Mouse (Mus musculus) right cerebral cortex, postnatal 14 days (tissue): ENCODE data around the gene Casp8.
"Not testable (repeated sequence)": the region's sequence is repeated elsewhere in the genome, so short reads cannot be mapped to it uniquely, and the experiment has no call there.

Source experiments
- DNase-seq: peaks from one replicate; pipeline ENCODE4 v3.0.0; 2022

Gene Casp8

GRCm38 (mm10) chr1:58801558-58802285, 6.5 kb downstream of the Casp8 start:
- DNase-seq: no peak

- DNase-seq: peak; percentile 33
Observed at GRCm38 (mm10) chr1:58802322-58803273, 7.4 kb downstream of the Casp8 start.

DNA sequence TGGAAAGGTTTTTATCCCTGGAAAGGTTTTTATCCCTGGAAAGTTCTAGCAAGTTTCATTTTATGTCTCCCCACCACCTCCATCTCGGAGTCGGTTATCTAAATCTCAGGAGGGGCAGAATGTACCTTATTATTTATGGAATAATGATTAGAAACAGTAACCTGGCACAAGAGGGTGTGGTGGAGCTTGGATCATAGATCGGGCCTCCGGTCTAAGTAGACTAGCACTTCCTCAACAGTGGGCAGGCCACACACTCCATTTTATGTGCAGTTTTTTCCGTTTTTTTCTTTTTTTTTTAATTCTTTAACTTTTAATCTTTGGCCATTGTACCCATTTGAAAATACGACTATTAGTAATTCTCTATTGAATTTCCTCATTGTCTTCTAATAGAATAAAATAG, 8.4 kb downstream of the Casp8 start:
- no peak for DNase-seq

DNA sequence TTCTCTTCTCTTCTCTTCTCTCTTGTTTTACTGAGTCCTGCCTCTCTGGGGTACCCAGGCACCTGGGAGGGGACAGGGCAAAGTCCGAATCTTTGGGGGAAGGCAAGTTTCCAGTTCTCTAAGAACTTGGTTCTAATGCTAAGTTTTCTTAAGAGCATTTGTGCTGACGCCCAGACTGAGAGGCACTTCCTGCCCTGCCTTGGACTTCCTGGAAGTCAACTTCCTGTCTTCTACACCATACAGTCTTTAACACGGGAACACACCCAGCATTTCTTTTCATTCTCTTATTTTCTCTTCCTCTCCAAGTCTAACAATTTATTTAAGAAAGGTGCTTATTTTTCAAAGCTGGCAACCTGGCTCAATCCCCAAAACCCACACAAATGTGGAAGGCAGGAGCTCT, 11.5 kb downstream of the Casp8 start:
- DNase-seq: no peak

- DNase-seq: no peak
Observed at GRCm38 (mm10) chr1:58826319-58826718, 31.1 kb downstream of the Casp8 start.

DNA sequence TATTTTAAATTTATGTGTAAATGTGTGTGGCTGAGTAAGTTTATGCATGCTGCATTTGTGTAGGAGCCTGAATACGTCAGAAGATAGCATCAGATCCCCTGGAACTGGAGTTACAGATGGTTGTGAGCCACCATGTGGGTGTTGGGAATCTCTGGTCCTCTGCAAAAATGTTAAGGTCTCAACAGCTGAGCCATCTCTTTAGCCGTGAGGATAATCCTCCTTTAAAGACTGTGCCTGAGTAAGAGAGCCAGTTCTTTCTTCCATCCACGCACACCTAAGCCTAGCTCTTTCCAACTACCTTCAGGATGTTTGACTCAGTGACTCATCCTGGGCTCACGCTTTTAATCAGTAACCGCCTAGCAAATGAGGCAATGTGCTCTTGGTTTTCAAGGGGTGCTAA, 35.6 kb downstream of the Casp8 start:
- no peak for DNase-seq

GRCm38 (mm10) chr1:58832198-58832597, 37.0 kb downstream of the Casp8 start:
- no peak for DNase-seq

DNA sequence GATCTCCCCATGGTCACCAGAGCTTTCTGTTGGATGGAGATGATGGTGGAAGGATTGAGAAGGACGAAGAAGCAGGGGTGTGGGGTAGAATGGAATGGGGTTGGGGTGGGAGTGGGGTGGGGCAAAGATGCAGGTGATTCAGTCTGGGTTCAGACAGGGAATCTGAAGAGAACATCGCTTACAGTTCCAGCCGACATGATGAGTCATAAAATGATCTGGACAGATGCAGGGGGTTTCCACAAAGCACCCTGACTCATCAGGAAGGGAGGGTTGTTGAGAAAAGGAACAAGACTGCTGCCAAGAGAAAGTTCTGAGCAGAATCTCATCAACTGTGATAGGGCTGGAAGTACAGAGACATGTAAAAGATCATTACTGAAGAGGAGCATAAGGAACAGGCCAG, 61.6 kb downstream of the Casp8 start:
- not testable (repeated sequence) for DNase-seq

DNA sequence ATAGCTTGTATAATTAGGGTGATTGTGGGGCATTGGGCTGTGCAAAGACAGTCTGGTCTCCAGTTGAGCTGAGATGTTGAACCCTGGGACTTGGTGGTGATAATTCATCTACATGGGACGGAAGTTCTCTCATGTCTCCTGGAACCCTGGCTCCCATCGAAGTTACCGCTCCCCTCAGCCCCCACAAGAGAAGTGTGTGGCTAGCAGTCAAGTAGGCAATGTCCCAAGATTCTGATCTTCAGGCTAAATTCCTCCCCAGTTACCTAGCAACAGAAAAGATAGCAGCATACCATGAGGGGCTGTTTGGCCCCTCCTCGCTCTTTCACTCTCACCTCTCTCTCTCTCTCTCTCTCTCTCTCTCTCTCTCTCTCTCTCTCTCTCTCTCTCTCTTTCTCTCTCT, 64.0 kb downstream of the Casp8 start:
- DNase-seq: not testable (repeated sequence)

GRCm38 (mm10) chr1:58859738-58860365, 64.7 kb downstream of the Casp8 start:
- not testable (repeated sequence) for DNase-seq

GRCm38 (mm10) chr1:58860586-58860985, 65.4 kb downstream of the Casp8 start:
- DNase-seq: not testable (repeated sequence)

DNA sequence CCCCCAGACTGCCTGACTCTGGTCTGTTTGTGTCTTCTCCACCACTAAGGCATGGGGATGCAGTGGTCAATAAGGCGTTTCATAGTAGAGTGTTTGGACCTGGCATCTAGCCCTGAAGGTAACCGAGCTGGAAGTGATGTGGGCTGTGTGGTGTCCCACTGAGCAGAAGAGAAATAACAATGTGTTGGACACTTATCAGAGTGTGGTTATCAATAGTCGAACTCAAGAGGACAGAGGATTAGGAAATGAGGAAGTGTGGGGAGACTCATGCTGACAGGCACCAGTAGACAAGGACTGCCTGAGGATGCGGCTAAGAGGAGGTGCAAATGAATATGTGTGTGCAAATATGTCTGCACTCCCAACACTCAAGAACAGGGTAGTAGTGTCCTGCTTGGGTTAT, 81.3 kb downstream of the Casp8 start:
- not testable (repeated sequence) for DNase-seq

- DNase-seq: not testable (repeated sequence)
Observed at GRCm38 (mm10) chr1:58879291-58879690, 84.1 kb downstream of the Casp8 start.

- DNase-seq: not testable (repeated sequence)
Observed at GRCm38 (mm10) chr1:58883279-58883678, 88.1 kb downstream of the Casp8 start.

DNA sequence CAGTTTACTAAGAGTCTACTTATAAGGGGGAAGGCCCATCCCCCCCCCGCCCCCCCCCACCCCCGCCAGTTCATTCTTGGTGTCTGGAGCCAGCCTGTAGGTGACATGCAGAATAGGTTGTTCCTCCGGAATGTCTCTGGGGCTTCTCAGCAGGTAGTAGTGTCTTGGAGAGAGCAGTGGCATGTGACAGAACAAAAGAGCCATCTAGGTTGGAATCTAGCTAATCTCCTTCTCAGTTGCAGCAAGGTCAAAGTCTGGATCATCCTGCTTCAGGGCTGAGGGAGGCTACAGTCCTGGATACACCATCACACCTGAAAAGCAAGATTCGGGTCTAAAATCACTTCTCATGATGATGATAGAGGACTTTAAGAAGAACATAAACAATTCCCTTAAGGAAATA, 90.5 kb downstream of the Casp8 start:
- DNase-seq: no peak

DNA sequence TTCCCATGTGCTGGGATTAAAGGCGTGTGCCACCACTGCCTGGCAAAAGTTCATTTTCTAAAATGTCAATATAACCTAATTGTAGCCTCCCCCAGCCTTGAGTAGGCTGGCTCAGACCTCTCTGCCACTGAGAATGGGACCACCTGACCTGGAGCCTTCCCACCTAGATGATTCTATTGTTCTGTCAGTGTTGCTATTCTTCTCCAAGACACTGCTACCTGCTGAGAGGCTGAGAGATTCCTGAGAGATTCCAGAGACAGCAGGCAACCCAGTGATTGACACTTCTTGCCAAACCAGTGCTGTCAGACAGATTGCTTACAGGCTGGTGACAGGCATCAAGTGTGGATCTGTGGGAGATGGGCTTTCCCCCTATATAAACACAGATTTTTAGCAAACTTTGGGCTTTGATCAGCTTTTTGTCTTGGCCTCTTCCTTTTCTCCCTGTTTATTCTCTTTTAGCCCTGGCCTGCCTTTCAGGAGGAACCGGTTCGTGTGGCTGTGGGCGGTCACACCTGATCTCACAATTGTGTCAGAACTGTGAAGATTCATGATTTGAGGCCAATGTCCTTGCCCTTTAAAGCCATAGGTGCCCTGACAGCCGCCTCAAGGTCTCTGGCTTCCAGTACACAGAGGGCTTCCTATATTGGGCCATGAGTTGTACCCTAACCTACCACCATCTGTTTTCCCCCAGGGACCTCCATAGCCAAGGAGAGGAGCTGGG, 94.8 kb downstream of the Casp8 start:
- no peak for DNase-seq

- not testable (repeated sequence) for DNase-seq
Observed at GRCm38 (mm10) chr1:58890697-58891290, 95.6 kb downstream of the Casp8 start.

GRCm38 (mm10) chr1:58891481-58892170, 96.5 kb downstream of the Casp8 start:
- not testable (repeated sequence) for DNase-seq

GRCm38 (mm10) chr1:58892386-58892785, 97.2 kb downstream of the Casp8 start:
- not testable (repeated sequence) for DNase-seq
